ENCODE assay signal across 8 mouse cellular contexts in genomic region chr19:25407185-25407886, GRCm38 (mm10).
DNase-seq lines count a peak whose midpoint lies in the region; ATAC-seq and TF ChIP-seq lines count a peak whose summit lies in the region.

No protein-coding gene starts in this region.

- no peak for ATAC-seq in hindbrain, embryonic 16.5 days
- no peak for ATAC-seq in activated CD4-positive, CD25-positive, alpha-beta regulatory T cell, adult 4 months

- no peaks in the 10 kb centered on the region for H3K27me3 ChIP-seq in heart, adult 2 months (ENCODE audit: control insufficient read depth, insufficient read depth, low read length)
- no peaks in the 10 kb centered on the region for H3K27me3 ChIP-seq in hindbrain, embryonic 16.5 days (replicated peaks; ENCODE audit: control insufficient read depth, insufficient read depth, low read length)
- peaks cover 33% of the 10 kb centered on the region; the same call in 1 of the 2 replicates for H3K27me3 ChIP-seq in midbrain, embryonic 10.5 days (ENCODE audit: low read depth, poor library complexity, severe bottlenecking)

- peak overlapping the region; percentile 78 for H3K4me2 ChIP-seq in hindbrain, embryonic 16.5 days (ENCODE audit: low read length)

- no peaks in the 10 kb centered on the region for H3K9me3 ChIP-seq in hindbrain, embryonic 16.5 days (ENCODE audit: control insufficient read depth, low read length)
- H3K9me3 ChIP-seq in midbrain, embryonic 10.5 days (replicated peaks), result no peaks in the 10 kb centered on the region

- no peak for TF ChIP-seq POLR2A in heart, adult 2 months (IDR thresholded peaks at IDR 0.05; ENCODE audit: insufficient read depth, low read depth, low read length)

- intact Hi-C loops in heart, adult 2 months (cut with DNase I), result no loop called here

- H3K36me3 ChIP-seq in heart, adult 2 months (ENCODE audit: control insufficient read depth, insufficient read depth, low read length), result peaks cover 4% of the 10 kb centered on the region; the same call in 1 of the 2 replicates
- 0 out of 2 replicates have a peak, but pooled peaks cover 3% of the 10 kb centered on the region for H3K36me3 ChIP-seq in hindbrain, embryonic 16.5 days (ENCODE audit: control insufficient read depth, insufficient read depth, low read length)
- H3K36me3 ChIP-seq in midbrain, embryonic 10.5 days, result peaks cover 37% of the 10 kb centered on the region

- no peaks in the 10 kb centered on the region for H3K79me2 ChIP-seq in heart, adult 2 months (replicated peaks; ENCODE audit: control insufficient read depth, insufficient read depth, low read length)

- H3K4me1 ChIP-seq in heart, adult 2 months (ENCODE audit: control insufficient read depth, insufficient read depth, low read length), result peaks cover 4% of the 10 kb centered on the region; the same call in 1 of the 2 replicates
- peaks cover 10% of the 10 kb centered on the region for H3K4me1 ChIP-seq in hindbrain, embryonic 16.5 days (ENCODE audit: control insufficient read depth, insufficient read depth, low read depth, low read length)
- peaks cover 34% of the 10 kb centered on the region for H3K4me1 ChIP-seq in midbrain, embryonic 10.5 days

- peak overlapping the region; percentile 93 for H3K27ac ChIP-seq in heart, adult 2 months
- 0 out of 2 replicates have a peak overlapping the region, but pooled peaks have one; percentile 21 for H3K27ac ChIP-seq in hindbrain, embryonic 16.5 days (ENCODE audit: low read depth, low read length)
- H3K27ac ChIP-seq in midbrain, embryonic 10.5 days (replicated peaks), result peak overlapping the region; percentile 81

- DNase-seq in heart, adult 2 months, result no peak
- DNase-seq in heart, adult 18-20 months, result no peak
- peak; percentile 56 for DNase-seq in embryo, embryonic 11 days
- no peak for DNase-seq in midbrain, embryonic 10.5 days (ENCODE audit: low spot score)
- DNase-seq in ovary, postnatal 36 days (ENCODE audit: low spot score), result no peak
- DNase-seq in left cerebral cortex, adult 18-20 months (ENCODE audit: low spot score in 2 of 2), result no peak

- H3K9ac ChIP-seq in heart, adult 2 months (ENCODE audit: low read depth, low read length), result peak overlapping the region; percentile 76
- peak overlapping the region; percentile 65 for H3K9ac ChIP-seq in hindbrain, embryonic 16.5 days (ENCODE audit: low read depth, low read length)

- peak overlapping the region; percentile 61 for H3K4me3 ChIP-seq in heart, adult 2 months
- peak overlapping the region; percentile 42 for H3K4me3 ChIP-seq in hindbrain, embryonic 16.5 days (ENCODE audit: low read length)
- peak overlapping the region; percentile 58 for H3K4me3 ChIP-seq in midbrain, embryonic 10.5 days

- WGBS in heart, adult 2 months, result 5% methylated on average over 10 of the region's 10 CpGs
- 37% methylated on average over 10 of the region's 10 CpGs for WGBS in hindbrain, embryonic 16.5 days
- 21% methylated on average over 10 of the region's 10 CpGs for WGBS in midbrain, embryonic 10.5 days

- TF ChIP-seq CTCF in heart, adult 2 months (IDR thresholded peaks at IDR 0.05), result no peak

- TF ChIP-seq EP300 in heart, adult 2 months (IDR thresholded peaks at IDR 0.05; ENCODE audit: insufficient read depth, low read depth, low read length), result no peak

Comparison
In these comparisons a context has a peak if more than half of its experiments do, and no peak if none do; other contexts are left out.
1. H3K27ac ChIP-seq: peak in every context shown above with its lines; median percentile 93 in heart, adult 2 months; 81 in midbrain, embryonic 10.5 days; 21 in hindbrain, embryonic 16.5 days.